Mouse (Mus musculus): ENCODE data around the gene Cyld. TPM values are rescaled to one million over a fixed set of nuclear protein-coding genes. Genes with fewer than 3 reads are reported as not detected.
"Not testable (repeated sequence)": the region's sequence is repeated elsewhere in the genome, so short reads cannot be mapped to it uniquely, and the experiment has no call there.

Gene Cyld
- polyA plus RNA-seq, 1 experiment from 2014 or later: 5.8 TPM

- Histone ChIP-seq H3K4me3 (replicated peaks) (no peak overlapping the region), H3K36me3 (no peaks in the 10 kb centered on the region), H3K9me3 (replicated peaks) (no peaks in the 10 kb centered on the region), H3K4me2 (0 out of 2 replicates have a peak overlapping the region, but pooled peaks have one; percentile 15), H3K27ac (no peak overlapping the region), H3K27me3 (no peaks in the 10 kb centered on the region), H3K4me1 (replicated peaks) (no peaks in the 10 kb centered on the region), H3K9ac (no peak overlapping the region)
- DNase-seq: peak; percentile 47
- under 1% methylated on average over 14 of the region's 14 CpGs for WGBS (ENCODE audit: insufficient replicate concordance)
- peak; percentile 61; the same call in 1 of the 2 replicates for ATAC-seq (ENCODE audit: low read depth)
Observed at GRCm38 (mm10) chr8:88755175-88755791, 58.5 kb downstream of the Cyld start.

GRCm38 (mm10) chr8:88761980-88762379 lies 65.2 kb downstream of the Cyld start:
- Histone ChIP-seq H3K4me2 (no peak overlapping the region), H3K27ac (no peak overlapping the region), H3K4me3 (replicated peaks) (no peak overlapping the region), H3K36me3 (no peaks in the 10 kb centered on the region), H3K9ac (no peak overlapping the region), H3K27me3 (no peaks in the 10 kb centered on the region), H3K4me1 (replicated peaks) (no peaks in the 10 kb centered on the region), H3K9me3 (replicated peaks) (no peaks in the 10 kb centered on the region)
- ATAC-seq (ENCODE audit: low read depth): peak; percentile 53; the same call in 1 of the 2 replicates
- no peak for DNase-seq
- WGBS (ENCODE audit: insufficient replicate concordance): 58% methylated on average over 12 of the region's 12 CpGs

GRCm38 (mm10) chr8:88771241-88771640 lies 74.4 kb downstream of the Cyld start:
- Histone ChIP-seq H3K36me3 (no peaks in the 10 kb centered on the region), H3K27ac (no peak overlapping the region), H3K27me3 (no peaks in the 10 kb centered on the region), H3K9me3 (replicated peaks) (no peaks in the 10 kb centered on the region), H3K4me3 (replicated peaks) (no peak overlapping the region), H3K4me1 (replicated peaks) (no peaks in the 10 kb centered on the region), H3K4me2 (no peak overlapping the region), H3K9ac (no peak overlapping the region)
- DNase-seq (no peak), ATAC-seq (ENCODE audit: low read depth) (no peak)
- 35% methylated on average over 7 of the region's 7 CpGs for WGBS (ENCODE audit: insufficient replicate concordance)

- H3K27ac ChIP-seq: no peak overlapping the region
- H3K36me3 ChIP-seq: no peaks in the 10 kb centered on the region
- no peak for ATAC-seq (ENCODE audit: low read depth)
- H3K4me2 ChIP-seq: no peak overlapping the region
- no peak overlapping the region for H3K9ac ChIP-seq
- 67% methylated on average over 19 of the region's 19 CpGs for WGBS (ENCODE audit: insufficient replicate concordance)
- DNase-seq: no peak
- no peaks in the 10 kb centered on the region for H3K27me3 ChIP-seq
- no peak overlapping the region for H3K4me3 ChIP-seq (replicated peaks)
- no peaks in the 10 kb centered on the region for H3K9me3 ChIP-seq (replicated peaks)
- no peaks in the 10 kb centered on the region for H3K4me1 ChIP-seq (replicated peaks)
Observed at GRCm38 (mm10) chr8:88774593-88775297, 77.9 kb downstream of the Cyld start.

GRCm38 (mm10) chr8:88775298-88775646 lies 78.4 kb downstream of the Cyld start:
- H3K4me3 ChIP-seq (replicated peaks): no peak overlapping the region
- H3K4me2 ChIP-seq: no peak overlapping the region
- no peak overlapping the region for H3K9ac ChIP-seq
- no peaks in the 10 kb centered on the region for H3K9me3 ChIP-seq (replicated peaks)
- no peaks in the 10 kb centered on the region for H3K36me3 ChIP-seq
- DNase-seq: no peak
- no peak for ATAC-seq (ENCODE audit: low read depth)
- WGBS (ENCODE audit: insufficient replicate concordance): 76% methylated on average over 7 of the region's 7 CpGs
- no peak overlapping the region for H3K27ac ChIP-seq
- no peaks in the 10 kb centered on the region for H3K4me1 ChIP-seq (replicated peaks)
- H3K27me3 ChIP-seq: no peaks in the 10 kb centered on the region

GRCm38 (mm10) chr8:88780142-88780541 lies 83.3 kb downstream of the Cyld start:
- no peak overlapping the region for H3K27ac ChIP-seq
- no peak overlapping the region for H3K9ac ChIP-seq
- H3K4me3 ChIP-seq (replicated peaks): no peak overlapping the region
- H3K4me2 ChIP-seq: no peak overlapping the region
- H3K27me3 ChIP-seq: no peaks in the 10 kb centered on the region
- DNase-seq (no peak), ATAC-seq (ENCODE audit: low read depth) (no peak)
- H3K36me3 ChIP-seq: no peaks in the 10 kb centered on the region
- H3K9me3 ChIP-seq (replicated peaks): no peaks in the 10 kb centered on the region
- H3K4me1 ChIP-seq (replicated peaks): no peaks in the 10 kb centered on the region
- WGBS (ENCODE audit: insufficient replicate concordance): 64% methylated on average over 3 of the region's 3 CpGs

GRCm38 (mm10) chr8:88781283-88781682 lies 84.5 kb downstream of the Cyld start:
- 52% methylated on average over 5 of the region's 5 CpGs for WGBS (ENCODE audit: insufficient replicate concordance)
- no peak for ATAC-seq (ENCODE audit: low read depth)
- Histone ChIP-seq H3K4me1 (replicated peaks) (no peaks in the 10 kb centered on the region), H3K27me3 (no peaks in the 10 kb centered on the region), H3K9me3 (replicated peaks) (no peaks in the 10 kb centered on the region), H3K27ac (no peak overlapping the region), H3K4me3 (replicated peaks) (no peak overlapping the region), H3K9ac (no peak overlapping the region), H3K4me2 (no peak overlapping the region), H3K36me3 (no peaks in the 10 kb centered on the region)
- no peak for DNase-seq

GRCm38 (mm10) chr8:88783722-88784121 lies 86.9 kb downstream of the Cyld start:
- DNase-seq (no peak), ATAC-seq (ENCODE audit: low read depth) (no peak)
- Histone ChIP-seq H3K4me2 (no peak overlapping the region), H3K9me3 (replicated peaks) (no peaks in the 10 kb centered on the region), H3K36me3 (no peaks in the 10 kb centered on the region), H3K9ac (no peak overlapping the region), H3K4me3 (replicated peaks) (no peak overlapping the region), H3K4me1 (replicated peaks) (no peaks in the 10 kb centered on the region), H3K27me3 (no peaks in the 10 kb centered on the region), H3K27ac (no peak overlapping the region)
- WGBS (ENCODE audit: insufficient replicate concordance): 61% methylated on average over 1 of the region's 1 CpGs

GRCm38 (mm10) chr8:88788335-88788734 lies 91.5 kb downstream of the Cyld start:
- not testable (repeated sequence) for H3K4me1 ChIP-seq (replicated peaks); H3K9ac ChIP-seq; H3K36me3 ChIP-seq; H3K27ac ChIP-seq; H3K27me3 ChIP-seq; ATAC-seq (ENCODE audit: low read depth); H3K4me2 ChIP-seq; H3K4me3 ChIP-seq (replicated peaks); DNase-seq; H3K9me3 ChIP-seq (replicated peaks)
- 52% methylated on average over 3 of the region's 3 CpGs for WGBS (ENCODE audit: insufficient replicate concordance)

- Histone ChIP-seq H3K9me3 (replicated peaks) (no peaks in the 10 kb centered on the region), H3K4me3 (replicated peaks) (no peak overlapping the region), H3K4me2 (no peak overlapping the region), H3K9ac (no peak overlapping the region), H3K4me1 (replicated peaks) (no peaks in the 10 kb centered on the region), H3K27me3 (no peaks in the 10 kb centered on the region), H3K27ac (no peak overlapping the region), H3K36me3 (no peaks in the 10 kb centered on the region)
- DNase-seq (no peak), ATAC-seq (ENCODE audit: low read depth) (no peak)
- 63% methylated on average over 8 of the region's 8 CpGs for WGBS (ENCODE audit: insufficient replicate concordance)
Observed at GRCm38 (mm10) chr8:88792691-88793323, 96.0 kb downstream of the Cyld start.

- no peak overlapping the region for H3K27ac ChIP-seq
- DNase-seq (no peak), ATAC-seq (ENCODE audit: low read depth) (no peak)
- 70% methylated on average over 9 of the region's 9 CpGs for WGBS (ENCODE audit: insufficient replicate concordance)
- no peak overlapping the region for H3K4me3 ChIP-seq (replicated peaks)
- H3K9me3 ChIP-seq (replicated peaks): no peaks in the 10 kb centered on the region
- H3K36me3 ChIP-seq: no peaks in the 10 kb centered on the region
- no peaks in the 10 kb centered on the region for H3K27me3 ChIP-seq
- no peak overlapping the region for H3K4me2 ChIP-seq
- no peaks in the 10 kb centered on the region for H3K4me1 ChIP-seq (replicated peaks)
- H3K9ac ChIP-seq: no peak overlapping the region
Observed at GRCm38 (mm10) chr8:88793324-88793722, 96.5 kb downstream of the Cyld start.

All from liver, embryonic 13.5 days (tissue).